Mouse (Mus musculus) neural tube, embryonic 15.5 days (tissue): ENCODE results near the gene Cttnbp2nl. TPM values are rescaled to one million over a fixed set of nuclear protein-coding genes. Genes with fewer than 3 reads are reported as not detected.
A peak's percentile ranks its signal among the peaks of the same experiment; 100 is the strongest.

Source experiments
- ATAC-seq: fragments of 200-750 bp; cut with Nextera tagmentation; 2 replicates; pipeline ENCODE4 v1.8.0; 2017; ENCODE audit warnings: mild to moderate bottlenecking, moderate TSS enrichment, moderate library complexity; ENCODE audit not compliant: low FRiP score
- H3K27ac ChIP-seq: fragments of 300-500 bp; sonication (generic); replicated peaks from 2 replicates; pipeline ENCODE4 v1.5.1; 2015; ENCODE audit warnings: mild to moderate bottlenecking, inconsistent platforms
- H3K27me3 ChIP-seq: fragments of 300-500 bp; sonication (generic); replicated peaks from 2 replicates; pipeline ENCODE4 v1.6.1; 2015; ENCODE audit warnings: inconsistent platforms
- H3K36me3 ChIP-seq: fragments of 300-500 bp; sonication (generic); 2 replicates; pipeline ENCODE4 v1.6.1; 2015; ENCODE audit warnings: inconsistent platforms
- H3K4me1 ChIP-seq: fragments of 300-500 bp; sonication (generic); 2 replicates; pipeline ENCODE4 v1.6.1; 2015; ENCODE audit warnings: inconsistent platforms
- H3K4me2 ChIP-seq: fragments of 300-500 bp; sonication (generic); 2 replicates; pipeline ENCODE4 v1.6.1; 2015; ENCODE audit warnings: inconsistent platforms, mild to moderate bottlenecking, moderate library complexity
- H3K4me3 ChIP-seq: fragments of 300-500 bp; sonication (generic); replicated peaks from 2 replicates; pipeline ENCODE4 v1.5.1; 2015; ENCODE audit warnings: mild to moderate bottlenecking, inconsistent platforms
- H3K9ac ChIP-seq: fragments of 300-500 bp; sonication (generic); replicated peaks from 2 replicates; pipeline ENCODE4 v1.6.1; 2015; ENCODE audit warnings: mild to moderate bottlenecking, inconsistent platforms
- H3K9me3 ChIP-seq: fragments of 300-500 bp; sonication (generic); replicated peaks from 2 replicates; pipeline ENCODE4 v1.6.1; 2016; ENCODE audit warnings: inconsistent platforms
- WGBS: fragments of 180-500 bp; shearing (Covaris S2); methylation state at CpG from one replicate; pipeline ENCODE4 v1.1.7; 2015; ENCODE audit warnings: mixed read lengths; 5-methylcytosine and 5-hydroxymethylcytosine counted together
- polyA plus RNA-seq: library from polyadenylated mRNA; unstranded; fragments of >200 nt; fragmentation: Nextera tagmentation; extraction: Ambion mirVana; gene quantifications from 2 replicates; pipeline ENCODE4 v1.2.1, GENCODE M21; 2015

Cttnbp2nl gene
- 35.8 and 38.8 TPM in 2 replicates for polyA plus RNA-seq

GRCm38 (mm10) chr3:105052937-105053697, at the start of gene Cttnbp2nl:
Cttnbp2nl (minus strand) TSS chr3:105053146.
- Histone ChIP-seq H3K27ac (peak within 1 kb of the TSS; percentile 95), H3K4me1 (peaks cover 38% of the 10 kb centered on the region), H3K36me3 (no peaks in the 10 kb centered on the region), H3K4me3 (peak within 1 kb of the TSS; percentile 91), H3K27me3 (no peaks in the 10 kb centered on the region), H3K9me3 (no peaks in the 10 kb centered on the region), H3K9ac (peak within 1 kb of the TSS; percentile 96), H3K4me2 (peak within 1 kb of the TSS; percentile 77)
- peak; percentile 99 for ATAC-seq
- WGBS: 2% methylated on average over 31 of the region's 31 CpGs

GRCm38 (mm10) chr3:105100270-105100589, 47.3 kb upstream of the Cttnbp2nl start:
- Histone ChIP-seq H3K4me3 (no peak overlapping the region), H3K27me3 (0 out of 2 replicates have a peak, but pooled peaks cover 3% of the 10 kb centered on the region), H3K9ac (no peak overlapping the region), H3K4me2 (no peak overlapping the region), H3K9me3 (no peaks in the 10 kb centered on the region), H3K4me1 (peaks cover 7% of the 10 kb centered on the region), H3K36me3 (no peaks in the 10 kb centered on the region), H3K27ac (no peak overlapping the region)
- ATAC-seq: no peak
- 67% methylated on average over 4 of the region's 4 CpGs for WGBS

DNA sequence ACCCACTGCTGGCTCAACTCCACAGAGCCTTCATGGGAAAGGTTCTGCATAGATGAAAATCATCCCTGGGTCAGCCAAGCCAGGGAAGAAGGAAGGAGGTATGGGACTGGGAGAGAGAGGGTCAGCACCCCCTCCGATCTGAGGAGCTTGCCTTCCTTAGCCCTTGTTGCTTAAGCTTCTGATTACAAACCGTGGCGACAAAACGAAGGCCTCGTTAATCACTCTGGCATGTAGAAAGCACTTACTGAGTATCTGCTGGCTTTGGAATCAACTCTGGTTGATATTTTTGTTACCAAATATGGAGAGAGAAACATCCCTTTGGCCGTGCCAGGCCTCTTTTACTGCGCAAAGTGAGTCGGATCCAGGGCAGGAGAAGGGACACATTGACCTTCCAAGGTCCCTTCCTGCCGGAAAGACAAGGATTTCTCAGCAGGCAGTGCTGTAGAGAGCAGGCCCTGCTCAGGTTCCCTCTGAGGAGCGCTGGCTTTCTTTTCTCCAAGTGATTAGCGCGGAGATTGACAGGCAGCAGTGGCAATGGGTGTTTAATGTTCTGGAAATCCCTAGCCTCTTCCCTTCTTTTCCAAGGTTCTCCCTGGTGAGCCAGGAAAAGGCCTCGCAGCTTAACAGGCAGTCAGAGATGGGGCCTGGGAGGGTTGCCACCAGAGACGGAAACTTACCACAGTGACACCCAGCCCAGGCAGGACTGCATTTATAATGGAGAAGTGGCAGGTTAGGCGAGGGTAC, 46.8 kb upstream of the Cttnbp2nl start:
- Histone ChIP-seq H3K27me3 (0 out of 2 replicates have a peak, but pooled peaks cover 3% of the 10 kb centered on the region), H3K27ac (no peak overlapping the region), H3K9ac (no peak overlapping the region), H3K4me3 (no peak overlapping the region), H3K36me3 (no peaks in the 10 kb centered on the region), H3K4me1 (peaks cover 7% of the 10 kb centered on the region), H3K9me3 (no peaks in the 10 kb centered on the region), H3K4me2 (no peak overlapping the region)
- ATAC-seq: no peak
- 28% methylated on average over 15 of the region's 15 CpGs for WGBS

DNA sequence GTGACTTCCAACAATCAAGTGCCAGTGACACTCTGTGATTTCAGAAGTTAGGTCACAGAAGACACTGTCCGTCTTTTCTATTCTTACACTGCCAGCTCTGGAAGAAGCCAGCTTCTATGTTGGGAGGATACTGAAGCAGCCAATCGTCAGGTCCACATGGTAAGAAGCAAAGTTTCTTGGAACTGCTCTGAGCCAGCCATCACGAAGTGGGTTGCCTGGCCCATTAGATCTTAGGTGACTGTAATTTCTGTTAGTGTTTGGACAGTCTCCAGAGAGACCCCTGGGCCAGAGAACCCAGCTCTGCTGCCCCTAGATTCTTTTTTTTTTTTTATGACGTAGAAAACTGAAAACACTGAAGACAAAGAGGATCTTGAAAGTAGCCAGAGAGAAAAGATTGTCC, 44.6 kb upstream of the Cttnbp2nl start:
- H3K4me3 ChIP-seq: no peak overlapping the region
- no peaks in the 10 kb centered on the region for H3K36me3 ChIP-seq
- 84% methylated on average over 4 of the region's 4 CpGs for WGBS
- no peak overlapping the region for H3K4me2 ChIP-seq
- no peaks in the 10 kb centered on the region for H3K9me3 ChIP-seq
- peaks cover 10% of the 10 kb centered on the region for H3K4me1 ChIP-seq
- no peak overlapping the region for H3K9ac ChIP-seq
- no peaks in the 10 kb centered on the region for H3K27me3 ChIP-seq
- no peak overlapping the region for H3K27ac ChIP-seq
- no peak for ATAC-seq

- H3K27me3 ChIP-seq: no peaks in the 10 kb centered on the region
- ATAC-seq: no peak
- WGBS: 80% methylated on average over 5 of the region's 5 CpGs
- no peaks in the 10 kb centered on the region for H3K9me3 ChIP-seq
- no peak overlapping the region for H3K9ac ChIP-seq
- peaks cover 10% of the 10 kb centered on the region for H3K4me1 ChIP-seq
- H3K4me3 ChIP-seq: no peak overlapping the region
- no peak overlapping the region for H3K27ac ChIP-seq
- no peaks in the 10 kb centered on the region for H3K36me3 ChIP-seq
- H3K4me2 ChIP-seq: no peak overlapping the region
Measured at GRCm38 (mm10) chr3:105095026-105095425, 42.1 kb upstream of the Cttnbp2nl start.

DNA sequence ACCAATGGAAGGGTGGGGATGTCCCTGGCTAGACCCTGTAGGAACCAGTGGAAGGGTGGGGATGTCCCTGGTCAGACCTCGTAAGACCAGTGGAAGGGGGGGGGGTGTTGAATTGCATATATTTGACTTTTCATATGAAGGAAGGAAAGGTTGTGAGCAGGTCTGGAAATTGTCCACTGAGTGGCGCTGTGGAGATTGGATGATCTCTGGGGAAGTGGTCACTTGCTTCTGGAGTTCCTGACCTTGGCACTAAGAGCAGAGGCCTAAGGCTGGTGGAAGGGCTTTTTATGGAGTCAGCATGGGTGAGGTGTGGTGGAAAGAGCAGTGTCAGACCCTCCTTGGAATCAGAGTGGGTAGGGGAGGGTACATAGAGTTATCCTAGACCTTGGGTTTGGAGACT, 41.5 kb upstream of the Cttnbp2nl start:
- no peaks in the 10 kb centered on the region for H3K36me3 ChIP-seq
- H3K4me3 ChIP-seq: no peak overlapping the region
- no peaks in the 10 kb centered on the region for H3K27me3 ChIP-seq
- H3K27ac ChIP-seq: no peak overlapping the region
- no peak for ATAC-seq
- H3K9ac ChIP-seq: no peak overlapping the region
- WGBS: 66% methylated on average over 2 of the region's 2 CpGs
- H3K9me3 ChIP-seq: no peaks in the 10 kb centered on the region
- H3K4me1 ChIP-seq: peaks cover 4% of the 10 kb centered on the region
- no peak overlapping the region for H3K4me2 ChIP-seq

- H3K4me3 ChIP-seq: no peak overlapping the region
- no peak overlapping the region for H3K9ac ChIP-seq
- 0 out of 2 replicates have a peak, but pooled peaks cover 3% of the 10 kb centered on the region for H3K4me1 ChIP-seq
- H3K9me3 ChIP-seq: no peaks in the 10 kb centered on the region
- no peaks in the 10 kb centered on the region for H3K27me3 ChIP-seq
- WGBS: 49% methylated on average over 11 of the region's 11 CpGs
- no peak overlapping the region for H3K27ac ChIP-seq
- H3K36me3 ChIP-seq: no peaks in the 10 kb centered on the region
- H3K4me2 ChIP-seq: no peak overlapping the region
- ATAC-seq: no peak
Measured at GRCm38 (mm10) chr3:105092721-105093505, 40.0 kb upstream of the Cttnbp2nl start.

DNA sequence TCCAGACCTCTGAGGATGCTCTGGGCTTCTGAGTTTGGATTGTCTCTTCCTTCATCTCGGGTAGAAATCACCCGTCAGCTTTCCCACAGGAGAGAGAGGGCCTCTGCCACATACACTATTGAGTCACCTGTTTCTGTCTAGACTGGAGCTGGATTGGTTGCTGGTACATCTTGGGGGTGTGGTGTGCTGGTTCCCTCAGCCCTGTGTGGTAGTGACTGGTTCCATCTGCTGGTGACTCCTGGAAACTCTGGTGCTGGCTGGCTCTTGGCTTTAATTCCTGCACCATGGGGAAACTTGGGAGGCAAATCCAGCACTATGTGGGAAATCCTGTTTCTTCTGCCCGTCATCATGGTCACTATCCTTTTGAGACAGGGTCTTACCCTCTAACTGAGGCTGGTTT, 38.0 kb upstream of the Cttnbp2nl start:
- H3K4me2 ChIP-seq: no peak overlapping the region
- H3K4me1 ChIP-seq: 0 out of 2 replicates have a peak, but pooled peaks cover 3% of the 10 kb centered on the region
- no peak overlapping the region for H3K9ac ChIP-seq
- no peaks in the 10 kb centered on the region for H3K27me3 ChIP-seq
- peak; percentile 57; the same call in 1 of the 2 replicates for ATAC-seq
- no peak overlapping the region for H3K27ac ChIP-seq
- H3K4me3 ChIP-seq: no peak overlapping the region
- 42% methylated on average over 3 of the region's 3 CpGs for WGBS
- H3K36me3 ChIP-seq: no peaks in the 10 kb centered on the region
- no peaks in the 10 kb centered on the region for H3K9me3 ChIP-seq

DNA sequence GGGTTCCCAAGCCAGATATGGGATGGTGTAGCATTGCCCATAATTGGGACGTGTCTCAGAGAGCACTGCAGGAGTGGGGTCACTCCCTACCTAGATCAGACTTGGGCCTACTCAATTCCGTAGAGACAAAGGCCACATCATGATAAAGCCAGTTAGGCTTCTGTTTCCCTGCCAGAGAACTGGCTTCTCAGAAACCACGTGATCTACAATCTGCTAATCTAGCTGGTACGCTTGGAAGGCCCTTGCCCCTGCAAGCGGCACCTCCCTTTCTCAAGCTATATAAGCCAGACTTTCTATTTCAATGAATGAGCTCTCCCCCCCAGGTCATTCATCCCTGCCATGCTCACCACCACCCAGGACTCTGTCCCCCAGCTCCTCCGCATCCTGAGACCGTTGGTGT, 37.2 kb upstream of the Cttnbp2nl start:
- H3K4me2 ChIP-seq: no peak overlapping the region
- H3K4me1 ChIP-seq: 0 out of 2 replicates have a peak, but pooled peaks cover 3% of the 10 kb centered on the region
- no peak overlapping the region for H3K9ac ChIP-seq
- WGBS: 92% methylated on average over 7 of the region's 7 CpGs
- no peak overlapping the region for H3K4me3 ChIP-seq
- H3K27ac ChIP-seq: no peak overlapping the region
- H3K27me3 ChIP-seq: no peaks in the 10 kb centered on the region
- H3K9me3 ChIP-seq: no peaks in the 10 kb centered on the region
- no peaks in the 10 kb centered on the region for H3K36me3 ChIP-seq
- ATAC-seq: no peak

DNA sequence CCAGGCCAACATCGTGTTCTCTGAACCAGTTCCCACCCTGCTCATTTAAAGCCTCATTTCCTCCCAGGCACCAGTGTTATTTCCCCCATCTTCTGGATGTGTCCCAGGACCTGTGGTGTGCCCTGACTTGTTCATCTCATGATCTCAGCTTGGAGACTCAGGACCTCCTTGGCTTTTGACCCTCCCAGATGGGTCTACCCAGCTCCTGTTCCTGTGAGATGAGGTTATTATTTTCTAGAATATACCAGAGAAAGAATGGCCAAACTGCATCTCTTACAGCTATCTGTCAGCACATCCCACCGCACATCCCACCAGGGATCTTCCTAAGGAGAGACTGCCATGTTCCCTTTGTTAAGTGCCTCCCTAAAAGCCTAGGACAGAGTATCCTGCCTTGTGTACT, 35.7 kb upstream of the Cttnbp2nl start:
- no peaks in the 10 kb centered on the region for H3K36me3 ChIP-seq
- no peak for ATAC-seq
- no peak overlapping the region for H3K27ac ChIP-seq
- H3K4me2 ChIP-seq: no peak overlapping the region
- H3K4me3 ChIP-seq: no peak overlapping the region
- whole genome bisulfite sequencing: 80% methylated on average over 2 of the region's 2 CpGs
- 0 out of 2 replicates have a peak, but pooled peaks cover 3% of the 10 kb centered on the region for H3K4me1 ChIP-seq
- no peak overlapping the region for H3K9ac ChIP-seq
- no peaks in the 10 kb centered on the region for H3K27me3 ChIP-seq
- H3K9me3 ChIP-seq: no peaks in the 10 kb centered on the region

DNA sequence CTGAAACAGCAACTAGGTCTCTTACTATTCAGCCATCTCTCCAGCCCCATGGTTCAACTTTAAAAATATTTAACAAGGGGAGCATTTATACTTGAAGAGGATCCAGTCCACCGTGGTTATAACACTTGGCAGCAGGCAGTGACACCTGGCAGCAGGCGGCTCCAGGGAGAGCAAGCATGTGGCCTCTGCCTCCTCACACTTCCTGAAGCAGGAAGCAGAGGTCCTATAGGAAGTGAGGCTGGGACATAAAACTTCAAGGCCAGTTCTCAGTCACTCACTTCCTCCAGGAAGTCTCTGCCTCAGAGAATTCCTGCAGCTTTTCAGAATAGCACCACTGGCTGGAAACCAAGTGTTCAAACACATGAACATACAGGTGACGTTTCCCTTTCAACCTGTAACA, 34.4 kb upstream of the Cttnbp2nl start:
- no peak overlapping the region for H3K27ac ChIP-seq
- 71% methylated on average over 3 of the region's 3 CpGs for WGBS
- no peak for ATAC-seq
- H3K4me3 ChIP-seq: no peak overlapping the region
- H3K9ac ChIP-seq: no peak overlapping the region
- no peaks in the 10 kb centered on the region for H3K27me3 ChIP-seq
- H3K36me3 ChIP-seq: no peaks in the 10 kb centered on the region
- no peaks in the 10 kb centered on the region for H3K4me1 ChIP-seq
- H3K4me2 ChIP-seq: no peak overlapping the region
- H3K9me3 ChIP-seq: no peaks in the 10 kb centered on the region
